Mouse (Mus musculus) stomach, embryonic 16.5 days (tissue): ENCODE measurements around the gene Dirc2. TPM values are rescaled to one million over a fixed set of nuclear protein-coding genes. Genes with fewer than 3 reads are reported as not detected.
A peak's percentile ranks its signal among the peaks of the same experiment; 100 is the strongest.

Source experiments
- ATAC-seq: fragments of 200-750 bp; cut with Nextera tagmentation; 2 replicates; pipeline ENCODE4 v1.8.0; 2017; ENCODE audit warnings: moderate number of reproducible peaks, moderate TSS enrichment; ENCODE audit not compliant: insufficient read depth, low FRiP score
- H3K27ac ChIP-seq: fragments of 300-500 bp; sonication (generic); 2 replicates; pipeline ENCODE4 v1.5.1; 2014; ENCODE audit warnings: low read length
- H3K27me3 ChIP-seq: fragments of 300-500 bp; sonication (generic); 2 replicates; pipeline ENCODE4 v1.6.1; 2014; ENCODE audit warnings: low read length, control low read depth, mixed read lengths; ENCODE audit not compliant: control insufficient read depth, insufficient read depth
- H3K36me3 ChIP-seq: fragments of 300-500 bp; sonication (generic); 2 replicates; pipeline ENCODE4 v1.6.1; 2014; ENCODE audit warnings: low read length; ENCODE audit not compliant: control insufficient read depth, insufficient read depth
- H3K4me1 ChIP-seq: fragments of 300-500 bp; sonication (generic); 2 replicates; pipeline ENCODE4 v1.6.1; 2014; ENCODE audit warnings: low read length, control low read depth, mixed read lengths; ENCODE audit not compliant: control insufficient read depth, insufficient read depth
- H3K4me2 ChIP-seq: fragments of 300-500 bp; sonication (generic); 2 replicates; pipeline ENCODE4 v1.6.1; 2014; ENCODE audit warnings: low read depth, low read length, mixed read lengths
- H3K4me3 ChIP-seq: fragments of 300-500 bp; sonication (generic); replicated peaks from 2 replicates; pipeline ENCODE4 v1.5.1; 2014; ENCODE audit warnings: mild to moderate bottlenecking, low read length
- H3K9ac ChIP-seq: fragments of 300-500 bp; sonication (generic); 2 replicates; pipeline ENCODE4 v1.6.1; 2014; ENCODE audit warnings: low read length
- H3K9me3 ChIP-seq: fragments of 300-500 bp; sonication (generic); replicated peaks from 2 replicates; pipeline ENCODE4 v1.6.1; 2016; ENCODE audit warnings: low read length, control low read depth; ENCODE audit not compliant: control insufficient read depth
- WGBS: fragments of 180-500 bp; shearing (Covaris S2); extraction: QIAGEN DNeasy Blood & Tissue Kit; methylation state at CpG from one replicate; pipeline ENCODE4 v1.1.7; 2014; 5-methylcytosine and 5-hydroxymethylcytosine counted together
- polyA plus RNA-seq: library from polyadenylated mRNA; unstranded; fragments of >200 nt; fragmentation: Nextera tagmentation; extraction: Ambion mirVana; gene quantifications from 2 replicates; pipeline ENCODE4 v1.2.1, GENCODE M21; 2015

The Dirc2 gene
- polyA plus RNA-seq, 1 experiment from 2014 or later, result 8.2 TPM

GRCm38 (mm10) chr16:35766366-35766765 lies 2.8 kb downstream of the Dirc2 start:
- Histone ChIP-seq H3K9me3 (no peaks in the 10 kb centered on the region), H3K4me3 (no peak overlapping the region), H3K4me2 (no peak overlapping the region), H3K27ac (no peak overlapping the region), H3K9ac (no peak overlapping the region), H3K36me3 (no peaks in the 10 kb centered on the region), H3K27me3 (no peaks in the 10 kb centered on the region), H3K4me1 (peaks cover 22% of the 10 kb centered on the region)
- ATAC-seq, result no peak
- WGBS, result 67% methylated on average over 3 of the region's 3 CpGs

GRCm38 (mm10) chr16:35765449-35765848 lies 3.7 kb downstream of the Dirc2 start:
- no peak for ATAC-seq
- WGBS, result 61% methylated on average over 2 of the region's 2 CpGs

GRCm38 (mm10) chr16:35764941-35765340 lies 4.2 kb downstream of the Dirc2 start:
- H3K36me3 ChIP-seq, result no peaks in the 10 kb centered on the region
- no peak overlapping the region for H3K27ac ChIP-seq
- 82% methylated on average over 1 of the region's 1 CpGs for WGBS
- H3K4me3 ChIP-seq, result no peak overlapping the region
- no peak overlapping the region for H3K9ac ChIP-seq
- no peaks in the 10 kb centered on the region for H3K9me3 ChIP-seq
- H3K4me1 ChIP-seq, result peaks cover 17% of the 10 kb centered on the region
- no peak for ATAC-seq
- H3K27me3 ChIP-seq, result no peaks in the 10 kb centered on the region
- no peak overlapping the region for H3K4me2 ChIP-seq

More at GRCm38 (mm10) chr16:35765449-35765848, 3.7 kb downstream of the Dirc2 start:
- peaks cover 17% of the 10 kb centered on the region for H3K4me1 ChIP-seq
- H3K27ac ChIP-seq, result no peak overlapping the region
- H3K4me3 ChIP-seq, result no peak overlapping the region
- no peaks in the 10 kb centered on the region for H3K27me3 ChIP-seq
- H3K9ac ChIP-seq, result no peak overlapping the region
- no peaks in the 10 kb centered on the region for H3K9me3 ChIP-seq
- no peak overlapping the region for H3K4me2 ChIP-seq
- H3K36me3 ChIP-seq, result no peaks in the 10 kb centered on the region

GRCm38 (mm10) chr16:35763590-35764296 lies 5.4 kb downstream of the Dirc2 start:
- Histone ChIP-seq H3K27ac (no peak overlapping the region), H3K9me3 (no peaks in the 10 kb centered on the region), H3K9ac (no peak overlapping the region), H3K27me3 (no peaks in the 10 kb centered on the region), H3K4me2 (0 out of 2 replicates have a peak overlapping the region, but pooled peaks have one; percentile 9), H3K4me1 (peaks cover 17% of the 10 kb centered on the region), H3K4me3 (no peak overlapping the region), H3K36me3 (no peaks in the 10 kb centered on the region)
- WGBS, result 67% methylated on average over 11 of the region's 11 CpGs
- no peak; the same call in 1 of the 2 replicates for ATAC-seq

- Histone ChIP-seq H3K4me2 (no peak overlapping the region), H3K36me3 (no peaks in the 10 kb centered on the region), H3K27ac (no peak overlapping the region), H3K9me3 (no peaks in the 10 kb centered on the region), H3K27me3 (no peaks in the 10 kb centered on the region), H3K9ac (no peak overlapping the region), H3K4me3 (no peak overlapping the region), H3K4me1 (peaks cover 5% of the 10 kb centered on the region; the same call in 1 of the 2 replicates)
- 85% methylated on average over 5 of the region's 5 CpGs for WGBS
- ATAC-seq, result no peak
Measured at GRCm38 (mm10) chr16:35759401-35759800, 9.8 kb downstream of the Dirc2 start.

GRCm38 (mm10) chr16:35756697-35757096 lies 12.5 kb downstream of the Dirc2 start:
- no peak for ATAC-seq
- no peak overlapping the region for H3K27ac ChIP-seq
- no peak overlapping the region for H3K4me3 ChIP-seq
- 86% methylated on average over 9 of the region's 9 CpGs for WGBS
- no peak overlapping the region for H3K4me2 ChIP-seq
- no peak overlapping the region for H3K9ac ChIP-seq
- no peaks in the 10 kb centered on the region for H3K36me3 ChIP-seq
- H3K9me3 ChIP-seq, result no peaks in the 10 kb centered on the region
- H3K4me1 ChIP-seq, result no peaks in the 10 kb centered on the region
- H3K27me3 ChIP-seq, result no peaks in the 10 kb centered on the region

- H3K4me2 ChIP-seq, result no peak overlapping the region
- WGBS, result 53% methylated on average over 6 of the region's 6 CpGs
Measured at GRCm38 (mm10) chr16:35755502-35756334, 13.4 kb downstream of the Dirc2 start.

GRCm38 (mm10) chr16:35753926-35754325 lies 15.2 kb downstream of the Dirc2 start:
- no peaks in the 10 kb centered on the region for H3K27me3 ChIP-seq
- no peaks in the 10 kb centered on the region for H3K4me1 ChIP-seq
- no peak for ATAC-seq
- H3K4me2 ChIP-seq, result no peak overlapping the region
- H3K36me3 ChIP-seq, result no peaks in the 10 kb centered on the region
- H3K9ac ChIP-seq, result no peak overlapping the region
- H3K4me3 ChIP-seq, result no peak overlapping the region
- no peak overlapping the region for H3K27ac ChIP-seq
- WGBS, result 86% methylated on average over 5 of the region's 5 CpGs
- no peaks in the 10 kb centered on the region for H3K9me3 ChIP-seq

More at GRCm38 (mm10) chr16:35755502-35756334, 13.4 kb downstream of the Dirc2 start:
- no peaks in the 10 kb centered on the region for H3K36me3 ChIP-seq
- H3K4me1 ChIP-seq, result no peaks in the 10 kb centered on the region
- no peak overlapping the region for H3K27ac ChIP-seq
- no peaks in the 10 kb centered on the region for H3K9me3 ChIP-seq
- no peak overlapping the region for H3K9ac ChIP-seq
- H3K27me3 ChIP-seq, result no peaks in the 10 kb centered on the region
- ATAC-seq, result no peak
- H3K4me3 ChIP-seq, result no peak overlapping the region

GRCm38 (mm10) chr16:35751841-35752240 lies 17.3 kb downstream of the Dirc2 start:
- Histone ChIP-seq H3K4me2 (no peak overlapping the region), H3K9ac (no peak overlapping the region), H3K4me3 (no peak overlapping the region), H3K4me1 (no peaks in the 10 kb centered on the region), H3K36me3 (no peaks in the 10 kb centered on the region), H3K27ac (no peak overlapping the region), H3K9me3 (no peaks in the 10 kb centered on the region), H3K27me3 (no peaks in the 10 kb centered on the region)
- no peak for ATAC-seq
- WGBS, result 89% methylated on average over 4 of the region's 4 CpGs
